Mouse (Mus musculus) T-helper 17 cell (primary cell): ENCODE measurements around the gene Arhgef12.

Source experiments
- in situ Hi-C, 2 experiments: fragments of 300-600 bp; cut with MboI, MseI; formaldehyde crosslinking; loops; 1 replicate in 1 of 2; 2 replicates in 1 of 2; pipeline ENCODE4 v1.15.1; 2025; ENCODE audit warnings: high pct_unique_total_duplicates in 2 of 2

Arhgef12 gene

DNA sequence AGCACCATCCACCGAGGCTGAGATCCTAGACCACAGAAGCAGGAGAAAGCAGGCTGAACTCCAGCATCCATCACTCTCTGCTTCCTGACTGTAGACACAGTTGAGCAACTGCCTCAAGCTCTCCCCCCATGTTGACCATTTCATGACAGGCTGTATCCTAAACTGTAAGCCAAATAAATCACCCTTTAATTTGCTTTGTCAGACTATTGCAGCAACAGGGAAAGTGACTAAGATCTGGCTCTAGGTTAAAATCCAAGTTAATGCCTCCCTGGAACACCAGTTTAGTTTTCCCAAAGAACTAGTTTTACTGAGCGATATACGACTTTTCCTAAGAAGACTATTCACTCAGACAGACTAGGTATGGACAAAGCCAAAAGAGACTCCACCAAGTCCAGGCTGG, 28.3 kb downstream of the Arhgef12 start:
- in situ Hi-C loops = no loop called here

DNA sequence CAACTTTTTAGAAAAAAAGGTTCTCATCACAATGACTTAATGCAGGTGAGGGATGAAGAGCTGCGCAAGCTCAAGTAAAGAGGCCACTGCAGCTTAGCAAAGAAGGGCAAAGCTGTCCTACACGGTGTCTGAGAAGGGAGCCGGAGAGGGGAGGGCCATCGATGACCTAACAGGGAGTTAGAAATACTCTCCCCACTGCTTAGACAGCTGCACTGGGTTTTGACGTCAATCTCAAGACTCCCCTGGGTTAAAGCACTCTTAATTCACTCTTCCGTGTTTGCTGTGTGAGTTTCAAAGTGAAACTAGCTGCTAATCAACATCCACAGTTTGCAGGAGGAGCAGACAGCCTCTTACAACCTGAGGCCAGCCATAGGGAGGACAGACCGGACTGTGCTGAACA, 30.9 kb downstream of the Arhgef12 start:
- in situ Hi-C loops = no loop called here

DNA sequence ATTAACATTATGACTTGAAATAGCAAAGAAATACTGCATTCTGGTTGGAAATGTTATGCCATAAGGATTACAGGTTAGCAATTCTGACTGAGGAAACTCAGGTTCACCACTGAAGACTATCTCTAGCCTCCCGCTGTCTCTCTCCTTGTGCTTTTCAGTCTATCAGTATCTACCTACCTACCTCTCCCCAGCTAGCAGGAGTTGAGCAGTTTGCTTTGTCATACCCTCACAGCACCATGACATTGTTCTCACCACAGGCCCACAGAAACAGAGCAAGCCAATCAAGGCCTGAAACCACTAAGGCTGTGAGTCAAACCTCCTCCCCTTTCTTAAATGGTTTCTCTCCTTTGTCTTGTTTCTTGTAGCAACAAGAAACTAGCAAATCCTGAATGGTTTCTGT, 32.4 kb downstream of the Arhgef12 start:
- in situ Hi-C loops = no loop called here

DNA sequence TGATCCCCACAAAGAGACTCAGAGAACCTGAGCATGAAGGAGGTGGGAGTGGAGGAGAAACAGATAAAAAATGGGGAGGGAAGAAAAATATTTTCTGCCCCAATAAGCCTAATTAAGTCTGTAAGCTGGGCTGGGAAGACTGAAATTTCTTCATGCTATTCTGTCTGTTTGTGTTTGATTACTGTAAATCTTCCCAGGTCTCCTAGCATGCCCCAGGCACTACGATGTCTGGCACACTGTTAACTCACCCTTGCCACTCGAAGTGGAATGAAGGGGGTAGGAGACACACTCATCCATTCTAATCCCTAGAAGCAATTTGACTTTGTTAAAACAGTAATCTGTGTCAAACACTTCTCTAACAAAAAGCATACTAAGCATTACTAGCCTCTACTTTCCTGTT, 35.3 kb downstream of the Arhgef12 start:
- in situ Hi-C loops = no loop called here

DNA sequence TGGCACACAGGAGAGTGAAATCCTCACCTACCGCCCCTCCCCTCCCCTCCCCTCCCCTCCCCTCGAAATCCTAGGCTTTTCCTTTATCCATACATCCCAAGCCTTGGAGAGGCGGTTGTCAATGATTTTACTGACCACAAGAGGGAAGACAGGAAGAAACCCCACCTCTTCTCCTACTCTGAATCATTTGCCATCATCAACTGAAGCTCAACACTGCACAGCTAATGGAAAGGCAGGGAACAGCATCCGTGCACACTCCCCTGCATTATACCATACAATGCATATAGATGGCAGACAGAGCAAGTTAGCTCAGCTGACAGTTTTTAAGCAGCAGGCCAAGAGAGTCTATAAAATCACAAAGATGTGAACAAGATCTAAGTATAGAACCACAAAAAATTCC, 35.9 kb downstream of the Arhgef12 start:
- in situ Hi-C loops = no loop called here

DNA sequence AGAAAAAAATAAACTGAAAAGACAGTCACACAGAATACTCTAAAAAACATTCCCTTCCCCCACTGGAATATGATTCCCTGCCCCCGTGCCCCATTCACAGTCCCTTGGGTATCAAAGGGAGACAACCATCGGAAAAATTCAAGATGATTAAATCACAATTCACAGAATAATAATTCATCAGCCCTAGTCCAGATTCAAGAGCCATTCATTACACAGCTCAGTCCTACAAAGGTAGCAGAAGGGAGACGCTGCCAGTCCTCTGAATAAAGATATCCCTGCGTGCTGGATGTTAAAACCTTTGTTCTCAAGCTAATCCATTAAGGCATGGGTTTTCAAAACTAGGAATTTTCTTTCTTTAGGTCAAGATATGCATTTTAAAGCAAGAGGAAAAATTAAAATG, 36.5 kb downstream of the Arhgef12 start:
- in situ Hi-C loops = no loop called here

DNA sequence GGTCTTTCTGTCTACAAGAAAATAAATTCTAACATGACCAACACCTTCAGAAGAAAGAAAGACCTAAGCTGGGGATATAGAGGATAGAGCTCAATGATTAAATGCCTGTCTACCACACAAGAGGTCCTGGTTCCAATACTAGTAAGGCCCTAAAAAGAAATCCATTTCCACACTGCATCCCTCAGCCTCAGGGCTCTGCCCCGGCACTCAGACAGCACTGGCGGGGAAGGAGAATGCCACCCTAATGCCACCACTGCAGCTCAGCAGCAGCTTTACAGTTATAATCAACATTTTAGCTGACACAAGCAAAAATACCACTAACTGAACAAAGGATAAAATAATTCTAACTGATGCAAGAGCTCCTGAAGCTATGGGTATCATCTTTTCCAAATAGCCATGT, 36.9 kb downstream of the Arhgef12 start:
- in situ Hi-C loops = no loop called here

DNA sequence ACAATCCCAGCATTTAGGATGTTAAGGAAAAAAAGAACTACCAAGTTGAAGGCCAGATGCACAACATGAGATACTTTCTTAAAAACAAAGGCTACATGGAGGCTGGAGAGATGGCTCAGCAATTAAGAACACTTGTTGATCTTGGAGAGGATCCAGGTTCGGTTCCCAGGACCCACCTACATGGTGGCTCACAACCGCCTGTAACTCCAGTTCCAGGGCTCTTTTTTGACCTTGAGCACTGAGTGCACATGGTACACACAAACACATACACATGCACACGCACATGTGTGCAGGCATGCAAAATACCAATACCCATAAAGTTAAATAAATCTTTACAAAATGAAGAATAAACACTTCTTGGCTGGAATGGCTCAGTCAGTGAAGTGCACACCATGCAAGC, 39.1 kb downstream of the Arhgef12 start:
- in situ Hi-C loops = no loop called here

DNA sequence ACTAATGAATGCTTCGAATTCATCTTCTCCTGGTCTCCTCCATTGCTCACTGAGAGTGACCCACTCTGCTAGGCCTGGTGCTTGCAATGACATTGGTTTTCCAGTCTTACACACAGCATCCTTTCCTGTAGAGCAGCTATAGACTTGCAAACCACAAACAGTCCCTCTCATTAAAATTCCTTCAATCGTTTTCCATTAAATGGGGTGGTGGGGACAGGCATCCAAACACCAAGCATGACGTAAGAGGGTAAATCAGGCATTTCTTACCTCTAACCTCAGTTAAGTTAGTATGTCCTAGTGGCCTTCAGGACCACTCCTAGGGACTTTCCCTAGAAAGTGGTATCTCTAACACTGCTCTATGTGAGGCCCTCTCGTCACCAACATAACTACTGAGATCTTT, 41.8 kb downstream of the Arhgef12 start:
- in situ Hi-C loops = no loop called here

DNA sequence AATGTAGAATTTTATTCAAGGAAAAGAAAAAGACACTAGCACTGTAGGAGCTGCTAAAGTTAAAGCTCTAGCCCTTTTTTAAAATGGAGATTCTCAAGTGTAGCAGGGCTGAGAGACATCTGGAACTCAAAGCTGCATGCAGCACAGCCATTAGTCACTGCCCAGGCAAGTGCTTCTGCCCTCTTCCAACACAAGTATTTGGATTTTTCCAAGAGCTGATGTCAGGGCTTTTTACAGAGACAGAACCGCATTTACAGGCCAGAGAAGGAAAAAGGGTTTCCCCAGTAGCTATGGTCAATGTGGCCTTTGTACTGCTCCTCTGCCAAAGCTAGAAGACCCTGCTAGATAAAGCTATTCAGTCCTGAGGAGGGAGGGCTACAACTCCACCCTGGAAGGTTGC, 45.5 kb downstream of the Arhgef12 start:
- in situ Hi-C loops = no loop called here

DNA sequence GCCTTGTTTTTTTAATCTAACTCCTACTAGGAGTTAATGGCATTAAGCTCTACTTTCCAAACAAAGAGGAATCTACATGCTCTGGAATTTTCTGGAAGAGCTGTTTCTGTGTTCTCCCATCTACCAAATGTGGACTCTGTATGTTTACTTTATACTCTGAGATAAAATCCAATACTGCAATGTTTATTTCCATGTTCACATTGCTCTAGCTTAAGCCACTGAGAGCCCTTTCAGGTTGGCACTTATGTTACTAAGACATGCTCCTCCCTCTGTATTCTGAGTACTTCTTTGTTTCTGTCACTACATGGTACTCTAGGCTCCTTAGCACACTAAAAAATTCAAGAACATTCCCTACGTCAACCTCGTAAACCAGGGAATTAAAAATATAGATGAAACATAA, 56.6 kb downstream of the Arhgef12 start:
- in situ Hi-C loops = no loop called here

DNA sequence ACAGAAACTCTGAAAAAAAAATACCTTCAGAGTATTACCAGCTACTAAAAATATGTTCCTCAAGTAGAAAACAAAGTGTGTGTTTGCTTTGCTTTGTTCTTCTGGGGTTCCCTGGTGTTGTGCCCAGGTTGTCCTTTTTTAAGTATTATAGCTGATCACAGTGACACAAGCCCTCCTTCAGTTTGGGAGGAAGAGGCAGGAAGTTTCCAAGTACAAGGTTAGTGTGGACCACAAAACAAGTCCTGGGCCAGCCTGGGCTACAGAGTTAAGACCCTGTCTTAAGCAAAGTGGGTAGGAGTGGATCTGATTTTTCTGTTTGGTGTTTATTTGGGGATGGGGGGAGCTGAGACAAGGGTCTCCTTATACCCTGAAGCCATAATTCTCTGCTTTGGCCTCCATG, 62.6 kb downstream of the Arhgef12 start:
- in situ Hi-C loops = loop anchor here in 1 of 2 experiments (10.0 kb wide), 1 partner anchor 910 kb away; no protein-coding TSS in a partner anchor

DNA sequence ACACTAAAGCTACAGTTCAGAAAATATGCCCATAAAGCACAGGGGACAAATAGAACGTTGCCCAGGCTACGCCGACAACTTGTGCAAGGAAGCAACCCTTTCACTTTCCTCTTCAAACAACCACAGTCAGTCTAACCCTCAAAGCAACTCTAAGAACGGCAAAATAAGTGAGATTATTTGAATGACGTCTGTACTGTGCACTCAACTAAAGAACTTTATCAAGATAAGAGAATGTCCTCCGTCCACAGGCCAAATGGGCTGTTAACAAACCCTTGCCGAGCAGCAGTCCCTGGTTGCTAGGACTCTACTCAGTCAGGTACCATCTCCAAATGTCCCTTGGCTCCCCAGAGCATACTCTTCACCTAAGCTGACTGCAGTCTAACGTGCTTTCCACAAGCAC, 68.6 kb downstream of the Arhgef12 start:
- in situ Hi-C loops = no loop called here

DNA sequence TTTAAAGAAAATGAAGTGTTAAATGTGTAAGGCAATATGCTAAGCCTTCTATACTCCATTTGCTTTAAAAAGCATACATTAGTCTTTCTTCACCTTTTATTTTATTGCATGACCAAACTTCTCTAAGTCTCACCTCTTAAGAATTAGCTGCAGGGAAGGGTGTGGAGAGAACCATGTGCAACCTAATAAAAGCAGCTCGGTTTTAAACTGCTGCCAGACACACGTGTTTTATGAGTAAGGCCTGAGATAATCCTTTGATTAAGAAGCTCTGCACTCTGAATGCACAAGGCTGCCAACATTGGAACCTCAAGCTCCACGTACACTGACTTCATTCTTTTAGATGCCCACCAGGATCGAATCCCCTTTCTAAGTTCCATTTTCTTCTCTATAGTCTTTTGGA, 71.8 kb downstream of the Arhgef12 start:
- in situ Hi-C loops = no loop called here

DNA sequence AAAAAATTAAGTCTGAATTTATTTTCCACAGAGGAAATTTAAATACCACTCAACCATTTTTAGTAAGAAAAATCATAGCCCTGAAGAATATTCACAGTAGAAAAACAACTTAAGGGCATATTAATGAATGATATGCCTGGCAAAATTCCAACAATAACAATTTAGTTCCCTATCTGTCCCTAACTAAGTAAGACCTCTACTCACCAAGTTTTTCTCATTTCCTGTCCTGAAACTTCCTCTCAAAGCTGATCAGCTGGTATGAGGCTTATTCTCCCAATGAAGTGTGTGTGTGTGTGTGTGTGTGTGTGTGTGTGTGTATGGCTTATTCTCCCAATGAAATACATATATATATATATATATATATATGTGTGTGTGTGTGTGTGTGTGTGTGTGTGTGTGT, 72.8 kb downstream of the Arhgef12 start:
- in situ Hi-C loops = no loop called here

DNA sequence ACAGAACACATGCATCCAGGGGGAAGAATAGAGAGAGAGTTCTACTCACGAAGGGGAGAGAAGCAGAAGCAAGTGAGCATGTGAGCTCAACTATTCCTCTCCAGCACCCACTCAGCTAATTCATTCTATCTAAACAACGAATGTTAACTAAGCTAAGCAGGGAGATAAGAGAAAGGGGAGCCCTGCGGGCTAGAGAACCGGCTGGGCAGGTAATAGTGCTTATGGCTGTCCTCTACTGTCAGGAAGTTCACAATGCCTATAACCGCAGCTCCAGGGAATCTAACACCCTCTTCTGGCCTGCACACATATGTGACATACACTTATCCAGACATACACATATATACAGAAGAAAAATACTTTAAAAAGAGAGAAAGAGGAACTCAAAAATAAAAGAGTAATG, 79.3 kb downstream of the Arhgef12 start:
- in situ Hi-C loops = no loop called here

DNA sequence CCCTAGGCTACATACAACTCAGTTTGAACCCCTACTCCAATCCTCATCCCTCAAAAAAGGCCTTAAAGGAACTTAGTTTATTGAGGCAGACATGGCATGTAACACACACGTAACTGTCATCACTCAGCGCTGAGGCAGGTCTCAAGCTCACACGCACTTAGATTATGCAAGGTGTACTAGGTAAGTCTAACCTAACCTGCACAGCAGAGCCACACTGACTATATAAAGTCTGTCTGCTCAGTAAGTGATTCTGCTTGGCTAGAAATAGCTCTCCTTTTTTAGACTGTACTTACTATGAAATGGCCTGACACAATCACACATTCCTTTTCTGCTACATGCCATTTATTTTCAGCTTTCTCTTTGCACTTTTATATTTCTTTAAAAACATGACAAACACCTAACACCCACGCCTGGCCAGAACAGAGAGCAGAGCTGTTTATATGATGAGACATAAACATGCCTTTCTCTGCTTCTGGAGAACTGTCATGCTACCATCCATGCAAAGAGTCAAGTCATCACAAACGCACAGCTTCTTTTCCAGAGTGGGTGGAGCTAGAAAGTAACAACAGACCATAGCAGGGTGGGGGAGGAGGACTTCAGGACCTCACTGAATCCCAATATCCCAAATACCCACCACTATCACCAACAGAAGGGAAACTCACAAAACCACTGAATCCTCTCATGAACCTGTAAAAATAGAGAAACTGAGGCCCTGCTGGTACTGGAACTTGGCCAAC, 85.4 kb downstream of the Arhgef12 start:
- in situ Hi-C loops = no loop called here

DNA sequence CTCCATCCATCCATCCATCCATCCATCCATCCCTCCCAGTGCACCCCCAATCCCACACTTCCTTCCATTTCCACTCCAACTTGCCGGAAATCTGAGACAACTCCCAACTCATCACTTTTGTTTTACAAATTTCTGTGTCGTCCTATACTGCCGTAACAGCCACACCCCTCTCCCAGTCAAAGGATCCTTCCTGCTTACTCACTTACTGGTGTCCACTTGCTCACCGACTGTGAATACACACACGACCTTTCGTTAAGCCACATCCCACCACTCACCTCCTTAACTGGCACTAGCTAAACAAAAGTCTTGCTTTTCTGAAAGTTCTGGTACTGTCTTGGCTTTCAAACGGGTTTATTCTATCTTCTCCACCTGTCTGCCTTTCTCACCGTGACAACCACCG, 87.4 kb downstream of the Arhgef12 start:
- in situ Hi-C loops = no loop called here

DNA sequence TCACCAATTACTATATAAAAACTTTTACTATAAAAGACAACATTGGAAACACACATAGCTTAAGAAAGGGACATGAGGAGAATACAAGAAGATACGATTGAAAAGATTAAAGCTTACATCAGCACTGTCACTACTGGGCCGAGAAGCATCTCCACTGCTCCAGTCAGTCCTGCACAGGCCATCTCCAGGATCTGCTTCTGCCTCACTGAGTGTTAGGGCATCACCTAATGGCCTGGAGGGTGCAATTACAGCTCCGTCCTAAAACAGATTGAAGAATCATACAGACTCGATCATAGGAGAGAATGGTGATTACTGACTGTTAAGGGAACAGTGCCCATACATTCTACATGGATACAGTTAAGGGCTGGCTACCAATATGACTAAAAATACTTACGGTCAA, 91.3 kb downstream of the Arhgef12 start:
- in situ Hi-C loops = no loop called here

DNA sequence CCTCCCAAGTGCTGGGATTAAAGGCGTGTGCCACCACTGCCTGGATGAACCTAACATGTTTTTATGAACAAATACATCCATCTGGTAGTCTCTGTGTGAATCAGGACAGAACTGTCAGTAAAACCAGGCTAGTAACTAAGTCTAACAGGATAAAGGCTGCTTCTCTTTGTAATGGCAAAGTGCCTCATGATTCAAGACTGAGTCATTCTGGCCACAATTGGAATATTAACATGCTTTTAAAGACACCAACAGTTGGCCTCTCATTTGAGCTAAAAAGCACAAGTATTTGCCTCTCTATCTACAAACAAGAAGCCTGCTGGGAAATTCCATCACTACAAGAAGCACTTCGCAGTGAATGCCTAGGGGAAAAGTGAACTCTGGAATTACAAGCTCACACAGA, 91.7 kb downstream of the Arhgef12 start:
- in situ Hi-C loops = no loop called here

DNA sequence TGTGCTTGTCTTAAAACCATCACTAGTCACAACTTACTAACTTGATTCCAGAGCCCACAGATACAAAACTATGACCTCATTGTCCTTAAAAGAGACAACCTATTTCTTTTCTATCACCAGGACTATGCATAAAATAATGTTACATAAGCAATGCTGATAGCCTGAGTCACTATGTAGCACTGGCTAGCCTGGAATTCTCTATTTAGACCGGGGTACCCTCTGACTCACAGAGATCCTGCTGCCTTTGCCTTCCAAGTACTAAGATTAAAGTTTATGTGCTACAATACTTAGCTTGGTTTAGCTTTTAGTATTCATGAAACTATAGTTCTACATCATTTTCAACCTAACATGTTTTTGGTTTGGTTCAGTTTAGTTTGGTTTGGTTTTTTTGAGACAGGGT, 92.2 kb downstream of the Arhgef12 start:
- in situ Hi-C loops = no loop called here

DNA sequence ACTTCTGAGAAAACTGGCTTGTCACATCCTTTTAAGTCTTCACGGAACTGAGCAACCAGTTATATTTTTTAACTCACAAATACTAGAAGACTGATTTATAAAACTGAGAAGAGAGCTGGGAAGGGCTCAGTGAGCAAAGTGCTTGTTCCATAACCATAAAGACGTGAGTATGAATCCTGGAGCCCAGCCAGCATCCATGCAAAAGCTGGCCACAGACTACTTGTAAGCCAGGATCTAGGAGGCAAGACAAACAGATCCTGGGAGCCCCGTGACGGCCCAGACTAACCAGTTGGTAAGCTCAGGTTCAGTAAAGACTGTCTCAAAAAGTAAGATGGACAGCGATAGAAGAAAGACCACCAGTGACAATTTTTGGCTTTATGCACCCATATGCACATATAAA, 94.5 kb downstream of the Arhgef12 start:
- in situ Hi-C loops = no loop called here

DNA sequence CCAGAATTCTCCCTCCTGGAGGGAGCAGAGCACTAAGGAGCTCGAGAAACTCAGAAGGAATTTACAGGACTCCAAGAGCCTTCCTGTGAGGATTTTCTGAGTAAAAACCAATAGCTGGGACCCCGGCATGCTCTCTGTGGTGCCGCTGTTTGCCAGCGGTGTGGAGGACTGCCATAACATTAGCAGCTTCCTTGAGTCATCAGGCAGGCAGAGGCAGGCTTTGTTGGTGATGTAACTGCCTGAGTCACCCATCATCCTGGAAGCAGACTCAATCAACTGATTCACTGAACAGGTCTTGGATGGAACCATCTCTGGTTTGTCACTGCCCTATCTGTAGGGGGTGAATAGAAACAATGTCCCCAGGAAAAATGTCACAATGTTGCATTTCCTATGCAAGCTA, 96.0 kb downstream of the Arhgef12 start:
- in situ Hi-C loops = no loop called here

DNA sequence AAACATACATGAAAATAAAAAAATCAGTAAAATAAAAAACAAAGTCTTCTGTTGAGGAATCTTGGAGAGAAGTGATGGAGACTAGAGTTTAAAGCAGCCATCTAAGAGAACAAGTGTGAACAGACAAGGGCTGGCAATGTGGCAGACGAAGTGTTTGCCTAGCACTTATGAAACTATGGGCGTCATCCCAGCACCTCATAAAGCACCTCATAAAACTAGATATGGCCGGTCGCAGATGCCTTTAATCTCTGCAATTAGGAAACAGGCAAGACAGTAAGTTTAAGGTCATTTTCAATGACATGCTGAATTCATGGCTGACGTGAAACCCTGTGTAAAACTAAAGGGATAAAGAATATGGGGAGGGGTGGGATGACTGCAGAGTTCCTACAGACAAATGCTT, 103.2 kb downstream of the Arhgef12 start:
- in situ Hi-C loops = loop anchor here in 1 of 2 experiments (10.0 kb wide), 1 partner anchor 211 kb away; the partner anchor contains the start of gene Pou2f3
